Mouse (Mus musculus) Patski (cell line): ENCODE results near the gene Mrtfa. TPM values are rescaled to one million over a fixed set of nuclear protein-coding genes. Genes with fewer than 3 reads are reported as not detected.

Experiments used
- ATAC-seq: fragments of 100-300 bp; one replicate; pipeline ENCODE4 v1.8.0; 2021
- CTCF ChIA-PET: fragments of 350-600 bp; sonication (Branson Sonifier 250); formaldehyde crosslinking; loops from one replicate; lab custom pipeline; 2022; ENCODE audit warnings: inconsistent platforms; lab: Charles Lee
- POLR2A ChIA-PET: fragments of 350-600 bp; sonication (Branson Sonifier 250); formaldehyde crosslinking; loops from one replicate; lab custom pipeline; 2022; ENCODE audit warnings: antibody characterized with exemption, inconsistent platforms; lab: Charles Lee
- DNase-seq: peaks from one replicate; pipeline ENCODE4 v3.0.0-alpha.2; 2011; ENCODE audit warnings: low read depth, low spot score
- H3K27me3 ChIP-seq: fragments of 371-371 bp; one replicate; pipeline ENCODE4 v1.5.1; 2021
- CTCF ChIP-seq: fragments of 100-300 bp; IDR thresholded peaks from one replicate; pipeline ENCODE4 v1.5.1; 2021
- in situ Hi-C: fragments of 300-500 bp; cut with MboI; formaldehyde crosslinking; loops from 3 replicates; pipeline ENCODE4 v1.11.1; 2018; ENCODE audit warnings: low pct_unique_long_range_greater_than_20kb, mixed read lengths
- polyA plus RNA-seq: library from polyadenylated mRNA; unstranded; gene quantifications from one replicate; pipeline ENCODE4 v1.2.3, GENCODE M21; 2021

Gene Mrtfa
- polyA plus RNA-seq, 1 experiment from 2014 or later: 48.0 TPM

DNA sequence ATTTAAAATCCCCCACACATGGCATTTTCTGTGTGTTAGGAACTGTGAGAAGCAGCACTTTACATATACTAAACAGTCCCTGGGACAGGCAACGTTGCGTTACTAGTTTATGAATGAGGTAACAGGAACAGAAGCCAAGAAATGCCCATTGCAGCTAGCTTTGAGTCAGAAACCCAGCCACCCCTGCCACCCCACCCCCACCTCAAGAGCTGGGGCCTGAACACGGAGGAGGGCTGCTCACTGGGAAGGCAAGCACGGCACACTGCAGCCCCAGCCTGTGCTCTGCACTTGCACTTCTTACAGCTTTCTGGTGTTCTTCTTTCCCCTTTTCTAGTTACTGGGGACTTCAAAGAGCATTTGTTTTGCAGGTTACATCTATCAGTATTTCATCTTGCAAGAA lies 93.1 kb downstream of the Mrtfa start:
- ChIA-PET POLR2A (interaction anchor here (0.8 to 1.6 kb wide), 2 partner anchors 10 to 187 kb away, joined by 3 to 4 read pairs; no protein-coding TSS in a partner anchor), CTCF (interaction anchor here (0.8 to 2.4 kb wide), 5 partner anchors 9 to 92 kb away, joined by 3 to 9 read pairs (median 4); no protein-coding TSS in a partner anchor)
- ATAC-seq (peak; percentile 71), DNase-seq (peak; percentile 48)
- in situ Hi-C loops: no loop called here
- H3K27me3 ChIP-seq: no peaks in the 10 kb centered on the region
- no peak for TF ChIP-seq CTCF

DNA sequence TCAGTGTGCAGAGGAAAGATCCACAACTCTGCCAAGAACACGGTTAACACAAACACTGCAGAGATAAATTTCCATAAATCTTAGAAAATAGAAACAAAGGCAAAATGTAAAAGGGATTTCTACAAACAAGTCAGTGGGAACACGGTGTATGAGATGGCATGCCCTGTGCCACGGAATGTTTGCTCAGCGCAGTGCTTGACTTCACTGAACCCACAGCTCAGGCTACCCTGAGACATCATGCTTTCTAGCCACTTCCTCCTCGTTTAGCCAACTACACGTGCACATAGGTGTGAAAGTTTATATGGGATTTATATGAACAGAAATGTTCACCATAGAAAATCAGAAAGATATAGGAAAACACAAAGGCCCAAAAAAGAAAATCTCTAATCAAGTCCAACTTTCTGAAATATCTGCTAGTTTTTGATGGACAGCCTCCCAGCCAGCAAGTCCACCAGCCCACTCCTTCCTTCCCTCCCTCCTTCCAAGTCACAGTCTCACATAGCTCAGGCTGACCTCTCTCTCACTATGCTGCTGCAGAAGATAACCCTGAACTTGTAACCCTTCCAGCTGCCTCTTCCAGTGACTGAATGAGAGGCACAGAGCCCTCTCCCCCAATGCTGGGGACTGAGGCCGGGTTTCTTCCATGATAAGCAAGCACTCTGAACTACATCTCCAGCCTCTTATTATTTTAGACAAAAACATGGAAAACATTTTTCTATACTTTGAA lies 94.1 kb downstream of the Mrtfa start:
- CTCF ChIA-PET: interaction anchor here (1.6 to 2.4 kb wide), 2 partner anchors 9 to 10 kb away, joined by 5 to 9 read pairs; no protein-coding TSS in a partner anchor
- TF ChIP-seq CTCF: no peak
- ATAC-seq (no peak), DNase-seq (no peak)
- POLR2A ChIA-PET: interaction anchor here (1.6 kb wide), 1 partner anchor 9 kb away, joined by 4 read pairs; no protein-coding TSS in a partner anchor
- H3K27me3 ChIP-seq: no peaks in the 10 kb centered on the region
- in situ Hi-C loops: no loop called here

DNA sequence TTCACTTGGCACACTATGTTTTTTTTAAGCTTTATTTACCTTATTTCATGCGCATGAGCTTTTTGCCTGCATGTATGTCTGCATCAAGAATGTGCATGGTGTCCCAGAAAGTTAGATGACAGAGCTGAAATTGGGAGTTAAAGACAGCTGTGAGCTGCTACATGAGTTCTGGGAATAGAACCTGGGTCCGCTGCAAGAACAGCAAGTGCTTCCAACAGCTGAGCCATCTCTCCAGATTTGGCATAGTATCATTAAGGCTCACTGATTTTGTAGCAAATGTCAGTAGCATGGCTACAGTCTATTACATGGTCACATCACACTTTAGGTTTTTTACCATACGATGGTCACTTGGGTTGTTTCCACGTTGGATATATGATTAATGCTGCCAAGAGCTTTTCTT lies 97.5 kb downstream of the Mrtfa start:
- POLR2A ChIA-PET: no interaction called here
- no peaks in the 10 kb centered on the region for H3K27me3 ChIP-seq
- CTCF ChIA-PET: interaction anchor here (1.5 kb wide), 1 partner anchor 32 kb away, joined by 4 read pairs; no protein-coding TSS in a partner anchor
- no peak for DNase-seq
- ATAC-seq: no peak
- no peak for TF ChIP-seq CTCF
- in situ Hi-C loops: no loop called here

DNA sequence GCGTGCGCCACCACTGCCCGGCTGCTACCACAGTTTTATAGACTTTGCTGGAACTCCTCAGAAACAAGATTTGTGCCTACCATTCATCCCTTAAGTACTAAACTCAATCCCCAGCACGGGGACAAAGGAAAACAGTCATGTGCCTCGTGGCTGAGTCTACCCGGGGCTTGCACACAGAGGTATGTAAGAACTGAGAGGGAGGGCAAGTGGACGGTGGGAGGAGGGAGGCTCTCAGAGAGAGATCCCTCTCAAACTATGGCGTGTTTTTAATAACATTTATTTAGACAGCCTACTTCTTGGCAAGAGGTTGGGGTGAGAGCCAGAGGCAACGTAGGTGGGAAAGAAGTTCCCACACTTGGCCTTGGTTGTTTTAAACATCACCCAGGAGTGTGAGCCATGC lies 98.8 kb downstream of the Mrtfa start:
- CTCF ChIA-PET: interaction anchor here (0.6 kb wide), 1 partner anchor 86 kb away, joined by 3 read pairs; no protein-coding TSS in a partner anchor
- in situ Hi-C loops: no loop called here
- DNase-seq: no peak
- no peaks in the 10 kb centered on the region for H3K27me3 ChIP-seq
- POLR2A ChIA-PET: no interaction called here
- TF ChIP-seq CTCF: no peak
- no peak for ATAC-seq

DNA sequence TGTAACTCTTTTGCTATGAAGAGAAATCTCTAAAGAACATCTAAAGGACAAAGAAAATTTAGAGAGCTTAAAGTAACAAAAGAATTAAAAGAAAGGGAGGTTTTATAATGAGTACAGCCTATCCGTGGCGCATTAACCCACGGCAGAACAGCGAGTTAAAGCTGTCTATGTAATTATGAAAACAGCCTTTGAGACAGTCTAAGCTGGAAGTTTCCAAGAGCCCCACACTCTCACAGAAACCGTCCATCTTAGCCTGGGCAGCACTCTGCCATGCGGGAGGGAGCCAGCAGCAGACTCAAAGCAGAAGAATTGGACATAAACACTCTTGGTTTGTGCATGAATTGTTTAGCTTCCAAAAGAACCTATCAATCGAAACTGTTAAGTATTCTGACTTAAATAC lies 103.0 kb downstream of the Mrtfa start:
- no peak for ATAC-seq
- in situ Hi-C loops: no loop called here
- no peaks in the 10 kb centered on the region for H3K27me3 ChIP-seq
- ChIA-PET POLR2A (interaction anchor here (1.0 to 1.5 kb wide), 3 partner anchors 9 to 105 kb away, joined by 4 read pairs; no protein-coding TSS in a partner anchor), CTCF (interaction anchor here (1.1 to 2.3 kb wide), 7 partner anchors 9 to 70 kb away, joined by 3 to 7 read pairs (median 5); no protein-coding TSS in a partner anchor)
- no peak for DNase-seq
- TF ChIP-seq CTCF: no peak

DNA sequence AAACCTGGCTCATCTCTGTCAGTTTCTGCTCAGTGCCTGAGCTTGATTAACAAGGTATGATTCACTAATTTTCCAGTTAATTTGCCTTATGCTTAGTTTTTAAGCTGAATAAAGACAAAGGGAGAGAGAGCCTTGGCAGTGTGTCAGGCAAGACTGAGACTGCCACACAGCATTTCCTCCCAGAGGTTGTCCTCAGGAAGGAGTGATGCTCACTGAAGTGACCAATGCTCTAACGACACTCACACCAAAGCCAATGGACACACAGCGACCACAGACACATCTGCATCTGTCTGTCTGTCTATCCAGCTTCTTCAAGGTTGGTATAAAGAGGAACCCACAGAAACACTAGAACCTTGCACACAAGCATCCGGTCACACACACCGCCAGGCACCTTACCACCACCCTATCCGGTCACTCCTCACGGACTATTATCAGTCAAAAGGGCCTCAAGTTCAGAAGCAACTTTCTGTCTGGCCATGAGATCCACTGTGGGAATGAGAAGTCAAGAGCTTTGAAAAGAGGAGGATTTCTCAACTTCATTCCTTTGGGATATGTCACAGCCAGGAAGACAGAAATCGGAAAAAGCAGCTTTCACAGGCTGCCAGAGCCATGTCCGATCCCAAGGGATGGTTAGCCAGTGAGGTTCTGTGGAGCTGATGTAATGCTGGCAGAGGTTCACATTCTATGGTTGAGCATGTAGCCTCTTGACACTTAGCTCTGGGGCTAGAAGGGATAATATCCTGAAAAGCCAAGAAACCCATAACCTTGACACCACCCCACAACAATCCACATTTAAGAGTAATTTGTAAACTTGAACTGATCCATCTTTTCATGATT lies 103.7 kb downstream of the Mrtfa start:
- peak; percentile 81 for ATAC-seq
- H3K27me3 ChIP-seq: no peaks in the 10 kb centered on the region
- ChIA-PET CTCF (interaction anchor here (0.6 to 2.3 kb wide), 8 partner anchors 9 to 70 kb away, joined by 3 to 7 read pairs (median 4); no protein-coding TSS in a partner anchor), POLR2A (interaction anchor here (0.6 to 1.5 kb wide), 4 partner anchors 10 to 1694 kb away, joined by 3 to 4 read pairs (median 4); no protein-coding TSS in a partner anchor)
- in situ Hi-C loops: no loop called here
- peak; percentile 85 for DNase-seq
- no peak for TF ChIP-seq CTCF

DNA sequence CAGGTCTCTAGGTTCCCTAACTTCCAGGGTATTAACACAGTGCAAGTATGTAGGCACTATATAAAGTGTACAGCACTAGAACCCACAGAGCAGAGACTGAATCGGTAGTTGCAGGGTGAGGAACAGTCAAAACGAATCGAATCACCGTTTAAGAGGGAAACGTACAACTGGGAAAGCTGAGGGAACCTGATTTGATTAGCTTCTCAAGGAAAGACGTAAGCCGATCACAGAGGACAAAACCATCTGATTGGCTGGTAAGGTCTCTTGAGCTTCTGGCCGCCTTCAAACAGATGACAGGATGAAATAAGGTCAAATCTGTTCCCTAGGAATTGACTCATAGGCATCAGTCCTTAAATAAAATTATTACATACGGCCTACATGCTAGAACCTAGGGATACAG lies 106.7 kb downstream of the Mrtfa start:
- POLR2A ChIA-PET: interaction anchor here (0.8 kb wide), 1 partner anchor 97 kb away, joined by 4 read pairs; no protein-coding TSS in a partner anchor
- no peak for TF ChIP-seq CTCF
- no peak for ATAC-seq
- DNase-seq: no peak
- H3K27me3 ChIP-seq: no peaks in the 10 kb centered on the region
- CTCF ChIA-PET: no interaction called here
- in situ Hi-C loops: no loop called here

DNA sequence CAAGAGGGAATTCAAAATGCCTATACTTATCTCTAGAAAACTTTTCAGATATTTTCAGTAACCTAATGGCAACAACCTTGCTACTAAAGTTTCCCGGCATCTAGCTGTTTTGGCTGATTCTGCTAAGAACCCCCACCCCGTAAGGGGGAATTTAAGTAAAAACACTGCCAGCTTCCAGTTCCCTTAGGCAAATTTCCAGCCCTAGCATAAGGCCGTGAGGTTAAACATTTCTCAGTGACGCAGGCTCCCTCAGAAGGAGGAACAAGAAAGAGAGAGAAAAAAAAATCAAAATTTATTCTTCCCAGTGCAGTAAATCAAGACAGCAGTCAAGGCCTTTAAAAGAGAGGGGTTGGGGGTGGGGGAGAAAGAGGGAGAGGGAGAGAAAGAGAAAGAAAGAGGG lies 107.3 kb downstream of the Mrtfa start:
- POLR2A ChIA-PET: interaction anchor here (0.6 to 0.8 kb wide), 4 partner anchors 19 to 189 kb away, joined by 3 to 7 read pairs (median 4); no protein-coding TSS in a partner anchor
- ATAC-seq (no peak), DNase-seq (no peak)
- CTCF ChIA-PET: no interaction called here
- no peak for TF ChIP-seq CTCF
- in situ Hi-C loops: no loop called here
- H3K27me3 ChIP-seq: no peaks in the 10 kb centered on the region

DNA sequence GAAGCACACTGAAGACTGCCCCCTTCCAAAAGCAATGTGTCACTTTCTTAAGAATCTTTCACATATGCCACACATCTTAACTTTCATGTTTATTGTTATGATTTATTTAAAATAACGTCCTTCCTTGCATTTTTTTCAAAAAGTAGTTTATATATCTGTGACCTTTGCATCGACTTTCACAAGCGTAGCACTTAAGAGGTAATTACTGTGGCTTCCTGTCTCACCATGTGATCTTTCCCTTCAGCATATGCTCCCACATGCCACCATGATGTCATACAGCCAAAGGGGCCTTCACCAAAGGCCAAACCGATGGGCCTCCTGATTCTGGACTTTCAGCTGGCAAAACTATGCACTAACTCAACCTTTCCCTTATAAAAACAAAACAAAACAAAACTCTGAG lies 109.3 kb downstream of the Mrtfa start:
- in situ Hi-C loops: no loop called here

DNA sequence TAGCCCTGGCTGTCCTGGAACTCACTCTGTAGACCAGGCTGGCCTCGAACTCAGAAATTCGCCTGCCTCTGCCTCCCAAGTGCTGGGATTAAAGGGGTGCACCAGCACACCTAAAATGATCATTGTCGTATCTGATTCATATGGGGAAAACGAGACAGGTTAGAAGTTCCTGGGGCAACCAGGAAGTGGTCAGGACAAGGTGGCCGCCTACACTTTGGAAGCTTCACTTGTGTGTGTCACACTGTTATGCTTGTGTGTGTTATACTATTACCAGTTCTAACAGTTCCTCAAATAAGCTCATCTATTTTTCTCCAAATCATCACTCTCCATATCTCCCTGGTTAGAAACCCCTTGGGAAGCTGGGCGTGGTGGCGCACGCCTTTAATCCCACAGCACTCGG lies 110.2 kb downstream of the Mrtfa start:
- DNase-seq: no peak
- H3K27me3 ChIP-seq: no peaks in the 10 kb centered on the region
- ChIA-PET CTCF (no interaction called here), POLR2A (no interaction called here)
- no peak for ATAC-seq
- no peak for TF ChIP-seq CTCF
- in situ Hi-C loops: no loop called here

More for the DNA sequence above, 109.3 kb downstream of the Mrtfa start:
- ChIA-PET CTCF (interaction anchor here (1.0 kb wide), 1 partner anchor 61 kb away, joined by 3 read pairs; no protein-coding TSS in a partner anchor), POLR2A (no interaction called here)
- no peak for TF ChIP-seq CTCF
- no peak for DNase-seq
- no peak for ATAC-seq
- no peaks in the 10 kb centered on the region for H3K27me3 ChIP-seq
